Mouse (Mus musculus) cortical plate, adult 2 months (tissue): ENCODE measurements at regions not wholly inside any gene's neighbourhood (a gene's known extent, or its start where the extent isn't known, plus 50 kb on each side); places are given as distances from the start of the nearest gene placed in this dataset.

Source experiments
- CTCF ChIP-seq: fragments of 200-500 bp; IDR thresholded peaks from 2 replicates; pipeline ENCODE4 v1.5.1; 2011; ENCODE audit warnings: mild to moderate bottlenecking, control low read depth, low read length; ENCODE audit not compliant: insufficient read depth; ENCODE audit errors: extremely low read depth
- POLR2A ChIP-seq: fragments of 200-500 bp; IDR thresholded peaks from 2 replicates; pipeline ENCODE4 v1.6.1; 2011; ENCODE audit warnings: mild to moderate bottlenecking, low read length, control low read depth; ENCODE audit not compliant: insufficient read depth; ENCODE audit errors: extremely low read depth

GRCm38 (mm10) chr11:94838140-94838539 lies 55.6 kb upstream of the Tmem92 start:
- TF ChIP-seq CTCF (no peak), POLR2A (no peak)
